Mouse (Mus musculus) MEL-GATA-1-ER (cell line): ENCODE measurements around the gene Phactr2.

Experiments
- DNase-seq: peaks from one replicate; pipeline ENCODE4 v3.0.0-alpha.2; 2012; ENCODE audit warnings: low read depth; ENCODE audit errors: extremely low read depth

The Phactr2 gene

DNA sequence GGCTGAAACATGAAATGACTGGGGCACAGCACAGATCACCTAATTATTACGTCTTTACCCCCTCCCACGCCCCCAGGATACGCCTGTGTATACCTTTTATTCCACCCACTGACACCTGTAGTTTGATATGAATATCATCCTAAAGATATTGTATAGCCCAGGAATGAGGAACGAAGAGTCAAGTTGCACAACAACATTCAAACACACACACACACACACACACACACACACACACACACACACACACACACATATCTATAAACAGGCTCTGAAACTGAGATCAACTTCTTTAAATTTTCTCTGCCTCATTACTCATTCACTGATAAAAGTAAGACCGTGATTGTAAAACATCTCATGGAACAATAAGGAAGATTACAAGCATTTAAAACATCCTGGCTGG, 197.9 kb downstream of the Phactr2 start:
- no peak for DNase-seq

DNA sequence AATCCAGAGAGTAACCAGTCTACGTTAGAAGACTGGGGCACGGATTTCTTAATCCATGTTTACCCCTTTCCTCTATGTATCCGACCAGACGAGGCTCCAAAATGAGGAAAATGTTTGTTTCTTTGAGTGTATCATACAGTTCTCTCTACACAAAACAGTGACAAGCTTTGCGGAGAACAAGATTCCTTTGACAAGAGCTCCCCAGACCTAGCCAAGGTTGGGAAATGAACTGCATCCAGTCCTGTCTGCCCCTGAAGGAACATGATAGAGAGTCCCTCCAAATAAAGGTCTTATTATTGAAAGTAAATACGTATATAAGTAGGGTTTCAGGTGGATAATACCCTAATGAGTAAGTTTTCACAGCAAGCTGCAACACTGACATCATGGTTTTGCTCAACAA, 199.1 kb downstream of the Phactr2 start:
- DNase-seq, result no peak

- DNase-seq, result no peak
Observed at GRCm38 (mm10) chr10:13274699-13275098, 199.5 kb downstream of the Phactr2 start.

DNA sequence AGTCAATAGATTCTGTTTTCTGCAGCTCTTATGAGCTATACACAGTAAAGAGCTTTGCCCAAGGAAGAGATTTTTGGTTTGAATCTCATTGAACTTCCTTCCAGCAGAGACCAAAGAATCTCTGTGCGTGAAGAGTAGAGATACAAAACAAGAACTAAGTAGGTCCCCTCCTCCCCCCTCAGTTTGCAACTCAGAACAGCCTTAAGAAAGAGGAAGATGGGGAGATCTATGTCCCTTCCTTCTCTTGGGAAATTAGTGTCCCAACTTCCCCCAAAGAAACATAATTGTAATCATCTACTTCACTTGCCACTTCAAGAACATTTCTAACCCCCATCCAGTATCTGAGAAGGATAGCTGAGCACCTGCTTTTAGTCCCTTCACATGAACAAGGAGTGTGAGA, 200.5 kb downstream of the Phactr2 start:
- no peak for DNase-seq

DNA sequence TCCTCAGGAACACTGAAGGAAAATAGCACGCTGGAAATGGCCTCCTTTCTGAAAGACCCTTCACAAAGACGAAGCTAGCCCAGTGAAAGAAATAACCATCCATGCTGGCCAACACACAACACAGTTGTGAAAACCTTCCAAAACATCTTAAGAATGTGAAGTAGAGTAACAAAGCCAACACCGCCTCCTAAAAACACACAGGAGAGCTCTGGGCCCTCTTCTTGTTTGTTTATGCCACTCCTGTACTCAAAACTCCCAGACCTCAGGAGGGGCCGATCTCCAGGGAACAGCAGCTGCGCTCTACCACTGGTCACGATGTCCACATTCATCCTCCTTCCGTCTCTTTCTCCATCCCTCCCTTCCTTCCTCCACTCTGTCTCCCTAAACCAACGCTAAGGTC, 202.5 kb downstream of the Phactr2 start:
- DNase-seq, result no peak

DNA sequence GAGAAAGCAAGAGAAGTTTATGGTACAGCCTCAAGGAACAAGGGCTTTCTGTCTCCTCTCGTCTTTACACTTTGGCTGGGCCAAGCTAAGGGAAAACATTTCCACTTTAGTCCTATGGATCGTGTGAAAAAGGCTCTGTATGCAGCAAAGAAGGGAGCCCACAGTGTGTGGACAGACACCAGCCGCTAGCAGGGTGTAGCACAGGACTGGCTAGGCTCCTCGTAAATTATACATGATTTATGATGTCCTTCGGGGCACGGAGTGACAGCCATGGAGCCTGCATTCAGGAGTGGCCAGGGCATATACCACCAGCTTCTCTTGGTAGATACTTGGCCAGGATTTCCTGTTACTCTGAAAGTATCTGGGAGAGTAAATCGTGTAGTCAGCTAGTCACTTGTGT, 203.1 kb downstream of the Phactr2 start:
- DNase-seq, result no peak

- DNase-seq, result no peak
Observed at GRCm38 (mm10) chr10:13270270-13270669, 203.9 kb downstream of the Phactr2 start.

GRCm38 (mm10) chr10:13259251-13259650, 215.0 kb downstream of the Phactr2 start:
- no peak for DNase-seq

DNA sequence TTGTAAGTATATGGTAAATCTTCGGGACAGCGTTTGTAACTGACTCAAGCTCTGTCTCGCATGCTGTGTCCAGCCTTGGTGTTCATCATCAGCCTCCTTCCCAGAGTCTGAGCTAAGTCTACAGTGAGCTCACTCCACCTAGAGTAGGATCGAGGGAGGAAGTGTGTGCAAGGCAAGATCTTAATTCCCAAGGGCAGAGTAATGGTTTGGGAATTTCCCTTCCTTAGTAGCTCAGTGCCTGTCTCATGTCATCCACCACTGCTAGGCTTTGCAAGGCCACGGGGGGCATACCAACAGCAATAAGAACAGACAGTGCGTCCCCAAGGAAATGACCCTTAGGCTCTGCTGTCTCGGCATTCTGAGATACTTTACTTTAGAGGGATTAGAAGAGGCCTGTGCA, 218.0 kb downstream of the Phactr2 start:
- DNase-seq, result no peak

DNA sequence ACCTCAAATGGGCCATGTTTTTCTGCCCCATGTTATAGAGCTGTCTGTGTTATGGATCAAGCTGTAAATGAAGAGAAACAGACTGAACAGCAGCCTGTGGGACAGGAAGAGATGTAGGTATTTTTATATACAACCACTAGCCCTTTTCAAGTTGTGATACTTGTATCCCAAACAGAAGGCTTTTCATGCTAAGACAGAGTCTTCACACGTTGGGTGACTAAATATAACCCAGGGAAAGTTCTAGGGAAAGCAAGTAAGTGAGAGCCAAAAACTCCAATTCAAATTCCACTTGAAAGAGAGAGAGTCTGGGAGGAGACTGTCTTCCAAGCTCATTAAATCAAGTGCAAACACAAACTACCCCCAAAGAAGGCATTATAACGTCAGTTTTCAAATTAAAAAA, 223.9 kb downstream of the Phactr2 start:
- no peak for DNase-seq

DNA sequence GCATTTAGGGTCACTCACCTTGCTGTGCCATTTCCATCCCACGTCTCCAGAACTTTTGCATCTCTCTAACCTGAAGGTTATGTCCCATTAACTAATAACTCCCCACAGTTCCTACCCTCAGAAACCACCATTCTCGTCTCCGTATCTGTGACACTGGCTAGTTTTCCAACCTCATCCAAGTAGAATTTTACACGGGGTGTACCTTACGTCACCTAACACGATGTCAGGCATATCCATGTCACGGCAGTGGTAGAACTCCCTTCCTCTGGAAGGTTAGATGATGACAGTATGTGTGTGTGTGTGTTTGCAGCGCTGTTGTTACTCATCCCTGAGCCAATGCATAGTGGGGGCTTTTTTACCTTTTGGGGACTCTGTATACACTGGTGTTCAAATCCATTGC, 225.1 kb downstream of the Phactr2 start:
- DNase-seq, result no peak

GRCm38 (mm10) chr10:13245714-13246113, 228.5 kb downstream of the Phactr2 start:
- DNase-seq, result no peak

GRCm38 (mm10) chr10:13244192-13244591, 230.0 kb downstream of the Phactr2 start:
- DNase-seq, result no peak

DNA sequence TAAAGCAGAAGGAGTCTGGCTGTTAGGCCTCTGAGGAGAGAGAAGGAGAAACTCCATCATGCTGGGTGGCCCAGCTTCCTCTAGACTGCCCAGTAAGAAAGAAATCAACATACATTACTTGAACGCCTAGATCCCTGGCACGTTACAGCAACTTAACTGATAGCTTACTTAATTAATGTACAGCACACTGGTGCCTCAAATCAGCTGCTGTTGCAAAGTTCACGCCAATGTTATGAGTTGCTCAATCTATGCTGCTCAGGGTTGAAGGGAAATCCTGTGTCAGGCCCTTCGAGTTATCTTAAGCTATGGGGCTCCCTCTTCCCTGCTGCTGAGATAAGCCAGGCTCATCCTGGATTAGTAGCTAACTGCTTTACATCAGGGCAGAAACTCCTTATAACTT, 233.8 kb downstream of the Phactr2 start:
- no peak for DNase-seq

GRCm38 (mm10) chr10:13238188-13238587, 236.0 kb downstream of the Phactr2 start:
- DNase-seq, result no peak

GRCm38 (mm10) chr10:13236866-13237265, 237.3 kb downstream of the Phactr2 start:
- no peak for DNase-seq

GRCm38 (mm10) chr10:13234503-13234902, 239.7 kb downstream of the Phactr2 start:
- DNase-seq, result no peak

DNA sequence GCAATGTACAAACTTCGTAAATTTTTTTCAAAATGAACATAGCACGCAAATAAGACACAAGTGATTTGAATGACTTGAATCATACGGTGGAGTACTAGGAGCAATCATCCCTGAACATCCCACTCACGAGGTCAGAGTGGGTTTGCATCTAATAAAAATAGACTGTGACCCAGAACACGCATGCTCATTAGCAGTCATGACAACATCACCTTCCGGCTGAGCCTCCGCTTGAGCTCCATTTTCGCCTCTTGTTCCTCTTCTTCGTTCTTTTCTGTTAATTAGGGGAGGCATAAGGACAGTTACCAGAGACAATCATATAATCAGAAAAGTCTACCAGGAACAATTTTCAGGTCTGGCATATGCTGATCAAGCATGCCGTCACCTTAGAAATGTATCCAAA, 240.3 kb downstream of the Phactr2 start:
- no peak for DNase-seq

DNA sequence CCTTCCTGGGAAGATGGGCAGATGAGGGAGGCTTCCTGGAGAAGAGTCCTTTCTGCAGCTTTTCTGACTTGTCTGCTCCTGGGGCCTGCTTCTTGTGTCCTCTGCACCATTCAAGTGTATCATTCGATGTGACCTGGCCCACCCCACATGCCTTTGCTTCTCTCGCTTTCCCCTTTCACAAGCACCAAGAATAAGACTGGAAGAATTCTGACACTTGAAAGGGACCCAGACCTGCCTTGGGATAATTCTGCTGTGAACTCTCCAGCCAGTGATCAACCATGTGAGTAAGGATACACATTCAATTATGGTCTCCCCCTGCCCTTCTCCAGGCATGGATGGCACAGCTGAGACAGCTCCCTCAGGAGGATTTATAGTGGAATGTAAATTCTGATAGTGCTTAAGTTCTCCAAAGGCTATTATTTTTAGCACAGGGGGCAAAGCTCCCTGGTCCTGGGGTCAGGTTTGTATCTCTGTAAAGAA, 241.0 kb downstream of the Phactr2 start:
- no peak for DNase-seq

GRCm38 (mm10) chr10:13232443-13233142, 241.6 kb downstream of the Phactr2 start:
- no peak for DNase-seq

DNA sequence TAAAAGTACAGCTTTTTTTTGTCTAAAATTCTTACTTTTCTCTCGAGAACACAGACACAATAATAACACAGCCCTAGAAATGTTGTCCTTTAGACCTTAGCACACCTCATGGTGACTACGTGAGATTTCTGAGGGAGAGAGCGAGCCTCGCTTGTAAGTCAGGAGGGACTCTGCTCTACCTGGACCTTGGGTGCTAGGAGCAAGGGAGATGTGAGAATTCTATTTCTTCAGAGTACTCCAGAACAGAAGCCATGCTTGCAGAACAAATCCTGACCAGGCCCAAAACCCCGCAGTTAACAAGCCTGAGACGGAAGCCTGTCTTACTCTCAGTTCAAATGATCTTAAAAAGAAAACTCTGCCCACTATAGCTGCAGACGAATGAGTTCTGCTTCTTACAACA, 243.5 kb downstream of the Phactr2 start:
- DNase-seq, result no peak

DNA sequence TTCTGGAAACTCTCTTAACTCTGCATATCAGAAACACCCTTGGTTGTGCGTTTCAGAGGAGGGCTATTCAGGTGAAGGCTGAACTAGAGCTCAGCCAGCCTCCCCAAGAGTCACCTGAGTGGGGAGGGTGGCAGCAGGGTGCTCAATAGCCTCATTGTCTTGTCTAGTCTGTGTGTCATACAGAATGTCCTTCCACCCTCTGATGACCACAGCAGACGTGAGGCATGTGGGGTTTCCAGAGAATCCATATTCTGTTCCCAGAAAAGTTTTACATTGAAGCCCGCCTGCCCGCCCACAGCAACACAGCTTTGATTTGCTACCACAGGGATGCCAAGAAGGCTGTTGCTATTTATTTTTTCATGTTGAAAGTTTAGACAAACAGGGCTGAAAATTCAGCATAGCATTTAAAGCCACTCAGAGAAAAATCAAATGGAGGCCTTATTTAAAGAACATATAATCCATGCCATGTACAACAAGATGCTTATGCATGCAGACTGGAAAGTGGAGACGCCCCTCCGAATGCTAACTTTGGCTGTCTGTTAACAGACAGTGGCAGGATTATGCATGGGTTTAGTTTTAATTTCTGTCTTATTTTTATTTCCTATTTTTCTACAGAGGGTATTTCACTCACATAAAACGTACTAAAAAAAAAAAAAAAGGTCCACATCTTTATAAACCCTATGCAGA, 248.7 kb downstream of the Phactr2 start:
- DNase-seq, result no peak

GRCm38 (mm10) chr10:13222135-13222534, 252.1 kb downstream of the Phactr2 start:
- no peak for DNase-seq
